In genomic region chr10:52233969-52234653, GRCm38 (mm10) we compare ENCODE assay signal across 8 mouse cellular contexts. TPM values are rescaled to one million over a fixed set of nuclear protein-coding genes. Genes with fewer than 3 reads are reported as not detected.
DNase-seq lines count a peak whose midpoint lies in the region; ATAC-seq and TF ChIP-seq lines count a peak whose summit lies in the region.

No protein-coding gene starts in this region.

- peaks cover 9% of the 10 kb centered on the region for H3K4me1 ChIP-seq in thymus, adult 2 months (replicated peaks; ENCODE audit: control insufficient read depth, insufficient read depth, low read length)
- no peaks in the 10 kb centered on the region for H3K4me1 ChIP-seq in cerebellum, adult 2 months (ENCODE audit: control insufficient read depth, insufficient read depth, low read length)
- H3K4me1 ChIP-seq in hindbrain, embryonic 14.5 days (replicated peaks; ENCODE audit: control insufficient read depth, insufficient read depth, low read length), result 0 out of 2 replicates have a peak, but pooled peaks cover 5% of the 10 kb centered on the region
- peaks cover 14% of the 10 kb centered on the region; the same call in 1 of the 2 replicates for H3K4me1 ChIP-seq in limb, embryonic 10.5 days
- H3K4me1 ChIP-seq in midbrain, embryonic 11.5 days (ENCODE audit: control insufficient read depth, insufficient read depth, low read length), result peaks cover 5% of the 10 kb centered on the region; the same call in 1 of the 2 replicates
- 0 out of 2 replicates have a peak, but pooled peaks cover 3% of the 10 kb centered on the region for H3K4me1 ChIP-seq in stomach, embryonic 16.5 days (ENCODE audit: control insufficient read depth, insufficient read depth, low read length)

- peaks cover 11% of the 10 kb centered on the region; the same call in 1 of the 2 replicates for H3K27me3 ChIP-seq in thymus, adult 2 months (ENCODE audit: control insufficient read depth, insufficient read depth, low read length)
- no peaks in the 10 kb centered on the region for H3K27me3 ChIP-seq in cerebellum, adult 2 months (ENCODE audit: control insufficient read depth, insufficient read depth, low read length)
- H3K27me3 ChIP-seq in hindbrain, embryonic 14.5 days (ENCODE audit: control insufficient read depth, insufficient read depth, low read length), result no peaks in the 10 kb centered on the region
- H3K27me3 ChIP-seq in limb, embryonic 10.5 days (ENCODE audit: low read depth, poor library complexity, severe bottlenecking), result no peaks in the 10 kb centered on the region
- H3K27me3 ChIP-seq in midbrain, embryonic 11.5 days (ENCODE audit: control insufficient read depth, insufficient read depth, low read length), result no peaks in the 10 kb centered on the region
- H3K27me3 ChIP-seq in stomach, embryonic 16.5 days (ENCODE audit: control insufficient read depth, insufficient read depth, low read length), result no peaks in the 10 kb centered on the region

- no peaks in the 10 kb centered on the region for H3K36me3 ChIP-seq in thymus, adult 2 months (ENCODE audit: control insufficient read depth, insufficient read depth, low read length)
- H3K36me3 ChIP-seq in hindbrain, embryonic 14.5 days (replicated peaks; ENCODE audit: control insufficient read depth, insufficient read depth), result no peaks in the 10 kb centered on the region
- H3K36me3 ChIP-seq in limb, embryonic 10.5 days, result no peaks in the 10 kb centered on the region
- no peaks in the 10 kb centered on the region for H3K36me3 ChIP-seq in midbrain, embryonic 11.5 days (ENCODE audit: control insufficient read depth, insufficient read depth, low read length)
- H3K36me3 ChIP-seq in stomach, embryonic 16.5 days (ENCODE audit: control insufficient read depth, insufficient read depth, low read length), result no peaks in the 10 kb centered on the region

- peak overlapping the region; percentile 82 for H3K4me2 ChIP-seq in hindbrain, embryonic 14.5 days (replicated peaks)
- H3K4me2 ChIP-seq in midbrain, embryonic 11.5 days, result peak overlapping the region; percentile 61
- peak overlapping the region; percentile 83 for H3K4me2 ChIP-seq in stomach, embryonic 16.5 days (ENCODE audit: low read depth, low read length)

- peak; percentile 23 for DNase-seq in thymus, adult 2 months
- no peak for DNase-seq in thymus, postnatal 36 days
- DNase-seq in cerebellum, adult 2 months, result peak in 1 of 2 experiments; percentile 53
- DNase-seq in frontal cortex, postnatal 10 days (ENCODE audit: low spot score in 2 of 2), result peak; percentile 5 to 32
- peak; percentile 31 for DNase-seq in hindbrain, embryonic 14.5 days (ENCODE audit: low spot score)
- peak; percentile 74 for DNase-seq in limb, embryonic 10.5 days (ENCODE audit: low spot score)
- peak; percentile 97 for DNase-seq in midbrain, embryonic 11.5 days (ENCODE audit: low spot score, missing footprints)

- no peaks in the 10 kb centered on the region for H3K9me3 ChIP-seq in hindbrain, embryonic 14.5 days (ENCODE audit: control insufficient read depth, low read length)
- H3K9me3 ChIP-seq in limb, embryonic 10.5 days (replicated peaks), result no peaks in the 10 kb centered on the region
- no peaks in the 10 kb centered on the region for H3K9me3 ChIP-seq in midbrain, embryonic 11.5 days (ENCODE audit: control insufficient read depth, low read length)
- no peaks in the 10 kb centered on the region for H3K9me3 ChIP-seq in stomach, embryonic 16.5 days (replicated peaks; ENCODE audit: control insufficient read depth, low read length)

- peak; percentile 63 for ATAC-seq in hindbrain, embryonic 14.5 days (ENCODE audit: low FRiP score)
- ATAC-seq in midbrain, embryonic 11.5 days (ENCODE audit: low FRiP score), result peak; percentile 79
- ATAC-seq in stomach, embryonic 16.5 days (ENCODE audit: insufficient read depth, low FRiP score), result peak; percentile 23; the same call in 1 of the 2 replicates

- peak overlapping the region; percentile 48 for H3K4me3 ChIP-seq in thymus, adult 2 months (ENCODE audit: control insufficient read depth, insufficient read depth, low read length)
- H3K4me3 ChIP-seq in cerebellum, adult 2 months (replicated peaks; ENCODE audit: insufficient read depth, low read depth, low read length), result peak overlapping the region; percentile 49
- H3K4me3 ChIP-seq in hindbrain, embryonic 14.5 days (replicated peaks; ENCODE audit: low read length), result peak overlapping the region; percentile 91
- peak overlapping the region; percentile 88 for H3K4me3 ChIP-seq in limb, embryonic 10.5 days
- peak overlapping the region; percentile 72 for H3K4me3 ChIP-seq in midbrain, embryonic 11.5 days (ENCODE audit: low read depth, low read length)
- peak overlapping the region; percentile 92 for H3K4me3 ChIP-seq in stomach, embryonic 16.5 days (replicated peaks; ENCODE audit: low read length)

- no peak for TF ChIP-seq CTCF in thymus, adult 2 months (IDR thresholded peaks at IDR 0.05; ENCODE audit: borderline replicate concordance, control insufficient read depth, extremely low read depth, insufficient read depth, low read length, poor library complexity)
- no peak for TF ChIP-seq CTCF in cerebellum, adult 2 months (IDR thresholded peaks at IDR 0.05; ENCODE audit: borderline replicate concordance, insufficient read depth, low read depth, low read length)

- peak overlapping the region; percentile 85 for H3K9ac ChIP-seq in hindbrain, embryonic 14.5 days
- peak overlapping the region; percentile 85 for H3K9ac ChIP-seq in midbrain, embryonic 11.5 days (ENCODE audit: low read length)
- peak overlapping the region; percentile 87 for H3K9ac ChIP-seq in stomach, embryonic 16.5 days (ENCODE audit: low read length)

- no peak overlapping the region for H3K27ac ChIP-seq in thymus, adult 2 months (ENCODE audit: control insufficient read depth, insufficient read depth, low read length)
- H3K27ac ChIP-seq in cerebellum, adult 2 months (ENCODE audit: insufficient read depth, low read length), result no peak overlapping the region
- H3K27ac ChIP-seq in hindbrain, embryonic 14.5 days, result peak overlapping the region; percentile 73
- peak overlapping the region; percentile 94 for H3K27ac ChIP-seq in limb, embryonic 10.5 days
- peak overlapping the region; percentile 44; the same call in 1 of the 2 replicates for H3K27ac ChIP-seq in midbrain, embryonic 11.5 days (ENCODE audit: low read depth, low read length)
- H3K27ac ChIP-seq in stomach, embryonic 16.5 days (ENCODE audit: low read length), result peak overlapping the region; percentile 83

- no peak for TF ChIP-seq POLR2A in thymus, adult 2 months (IDR thresholded peaks at IDR 0.05; ENCODE audit: control insufficient read depth, extremely low read depth, insufficient read depth, low read length, poor library complexity)
- TF ChIP-seq POLR2A in cerebellum, adult 2 months (IDR thresholded peaks at IDR 0.05; ENCODE audit: borderline replicate concordance, insufficient read depth, low read length), result no peak

- 1% methylated on average over 40 of the region's 40 CpGs for WGBS in thymus, adult 2 months
- WGBS in cerebellum, adult 2 months, result under 1% methylated on average over 40 of the region's 40 CpGs
- under 1% methylated on average over 39 of the region's 40 CpGs for WGBS in hindbrain, embryonic 14.5 days
- under 1% methylated on average over 40 of the region's 40 CpGs for WGBS in limb, embryonic 10.5 days
- WGBS in midbrain, embryonic 11.5 days, result 1% methylated on average over 38 of the region's 40 CpGs
- WGBS in stomach, embryonic 16.5 days, result 1% methylated on average over 37 of the region's 40 CpGs

RNA-seq across cellular contexts. Expression of gene Dcbld1, which starts 0.7 kb away (rescaled TPM):
- polyA plus RNA-seq in thymus, adult 2 months (2012; rRNA removed), result 0.85 and 1.2 TPM in 2 replicates
- polyA plus RNA-seq in cerebellum, adult 2 months (2012; rRNA removed), result 8.3 and 9.2 TPM in 2 replicates
- polyA plus RNA-seq in hindbrain, embryonic 14.5 days (2014; fragmentation: Nextera tagmentation; extraction: Ambion mirVana), result 21.8 and 23.6 TPM in 2 replicates
- 27.8 and 28.3 TPM in 2 replicates for polyA plus RNA-seq in limb, embryonic 10.5 days (2016; fragmentation: Nextera tagmentation; extraction: Ambion mirVana)
- polyA plus RNA-seq in midbrain, embryonic 11.5 days (2014; fragmentation: Nextera tagmentation; extraction: Ambion mirVana), result 16.5 and 17.4 TPM in 2 replicates
- polyA plus RNA-seq in stomach, embryonic 16.5 days (2015; fragmentation: Nextera tagmentation; extraction: Ambion mirVana), result 33.2 and 36.6 TPM in 2 replicates

RNA-seq across cellular contexts. Expression of gene Ros1, which starts 39.1 kb away (rescaled TPM):
- not detected in 2 replicates for polyA plus RNA-seq in thymus, adult 2 months (2012; rRNA removed)
- not detected in 2 replicates for polyA plus RNA-seq in cerebellum, adult 2 months (2012; rRNA removed)
- polyA plus RNA-seq in hindbrain, embryonic 14.5 days (2014; fragmentation: Nextera tagmentation; extraction: Ambion mirVana), result 0.04 TPM in 1 of 2 replicates, not detected in the other
- polyA plus RNA-seq in limb, embryonic 10.5 days (2016; fragmentation: Nextera tagmentation; extraction: Ambion mirVana), result not detected in 2 replicates
- polyA plus RNA-seq in midbrain, embryonic 11.5 days (2014; fragmentation: Nextera tagmentation; extraction: Ambion mirVana), result not detected in 2 replicates
- polyA plus RNA-seq in stomach, embryonic 16.5 days (2015; fragmentation: Nextera tagmentation; extraction: Ambion mirVana), result 0.92 and 1.2 TPM in 2 replicates

Comparison
In these comparisons a context has a peak if more than half of its experiments do, and no peak if none do; other contexts are left out.
1. DNase-seq: peak in thymus, adult 2 months (single experiment), frontal cortex, postnatal 10 days (2 of 2), hindbrain, embryonic 14.5 days (single experiment), limb, embryonic 10.5 days (single experiment) and midbrain, embryonic 11.5 days (single experiment); none in thymus, postnatal 36 days (0 of 2).
2. H3K27ac ChIP-seq: peak in hindbrain, embryonic 14.5 days (single experiment), limb, embryonic 10.5 days (single experiment), midbrain, embryonic 11.5 days (single experiment) and stomach, embryonic 16.5 days (single experiment); none in thymus, adult 2 months (single experiment) and cerebellum, adult 2 months (single experiment).
3. ATAC-seq: peak in every context shown above with its lines; median percentile 79 in midbrain, embryonic 11.5 days; 63 in hindbrain, embryonic 14.5 days; 23 in stomach, embryonic 16.5 days.
4. Peak in every context shown above with its lines, with median percentiles within 50 percentile points of each other: H3K4me3 ChIP-seq, H3K4me2 ChIP-seq and H3K9ac ChIP-seq.